Mouse (Mus musculus): ENCODE results near the gene Atg4d.
"Not testable (repeated sequence)": the region's sequence is repeated elsewhere in the genome, so short reads cannot be mapped to it uniquely, and the experiment has no call there.

Atg4d gene

GRCm38 (mm10) chr9:21241343-21241742, 23.8 kb upstream of the Atg4d start:
- DNase-seq: peak; percentile 91

GRCm38 (mm10) chr9:21243826-21244427, 21.2 kb upstream of the Atg4d start:
- no peak for DNase-seq

DNA sequence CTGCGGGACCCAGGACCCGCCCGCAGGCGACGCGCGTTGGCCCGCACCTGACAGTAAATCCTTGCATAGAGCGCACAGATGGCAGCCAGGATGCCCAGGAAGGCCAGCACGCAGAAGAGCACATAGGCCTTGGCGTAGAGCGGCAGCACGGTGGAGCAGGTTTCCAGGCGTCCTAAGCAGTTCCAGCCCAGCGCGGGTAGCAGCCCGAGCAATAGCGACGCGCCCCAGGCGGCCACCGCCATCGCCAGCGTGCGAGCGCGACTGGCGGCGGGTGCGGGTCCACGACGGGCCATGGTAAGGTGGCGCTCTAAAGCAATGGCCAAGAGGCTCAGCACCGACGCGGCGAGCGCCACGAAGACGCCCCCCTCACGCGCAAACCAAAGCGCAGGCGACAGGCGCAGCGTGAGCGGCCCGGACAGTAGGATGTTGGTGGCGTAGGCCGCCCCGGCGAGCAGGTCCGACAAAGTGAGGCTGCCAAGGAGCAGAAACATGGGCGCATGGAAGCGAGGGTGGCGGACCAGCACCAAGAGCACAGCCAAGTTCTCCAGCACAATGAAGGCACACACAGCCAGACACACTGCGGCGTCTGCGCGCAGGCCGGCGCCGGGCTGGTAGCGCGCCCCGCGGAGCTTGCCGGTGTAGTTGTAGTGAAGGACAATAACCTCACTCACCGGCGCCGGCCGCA, 20.5 kb upstream of the Atg4d start:
- DNase-seq: no peak

- DNase-seq: no peak
These were observed 20.0 kb upstream of the Atg4d start for GRCm38 (mm10) chr9:21245113-21245487.

GRCm38 (mm10) chr9:21246342-21246741, 18.8 kb upstream of the Atg4d start:
- DNase-seq: no peak

- DNase-seq: no peak
These were observed 16.8 kb upstream of the Atg4d start, which contains the start of gene S1pr5 for GRCm38 (mm10) chr9:21248326-21248725. Gene S1pr5, minus strand, starts transcription at chr9:21248443.

- DNase-seq: no peak
These were observed 15.2 kb upstream of the Atg4d start for GRCm38 (mm10) chr9:21249629-21250508.

DNA sequence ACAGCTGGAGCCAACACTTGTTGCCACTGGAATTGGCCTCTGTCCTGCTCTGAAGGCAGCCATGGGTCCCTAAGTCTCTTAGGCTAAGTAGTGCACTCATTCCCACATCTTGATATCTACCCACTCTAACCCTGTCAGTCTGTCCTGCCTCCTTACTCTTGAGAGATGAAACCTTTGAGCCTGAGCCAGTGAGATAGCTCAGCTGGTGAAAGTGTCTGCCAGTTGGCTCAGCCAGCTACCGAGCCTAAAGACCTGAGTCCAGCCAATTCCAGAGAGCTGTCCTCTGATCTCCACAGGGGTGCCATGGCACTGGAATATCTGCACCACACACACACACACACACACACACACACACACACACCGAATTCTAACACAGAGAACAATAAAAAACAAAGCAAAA, 14.6 kb upstream of the Atg4d start:
- DNase-seq: no peak

- no peak for DNase-seq
These were observed 13.9 kb upstream of the Atg4d start for GRCm38 (mm10) chr9:21251116-21251735.

- no peak for DNase-seq
These were observed 10.4 kb upstream of the Atg4d start for GRCm38 (mm10) chr9:21254690-21255089.

- DNase-seq: not testable (repeated sequence)
These were observed 8.7 kb upstream of the Atg4d start for GRCm38 (mm10) chr9:21256349-21256748.

DNA sequence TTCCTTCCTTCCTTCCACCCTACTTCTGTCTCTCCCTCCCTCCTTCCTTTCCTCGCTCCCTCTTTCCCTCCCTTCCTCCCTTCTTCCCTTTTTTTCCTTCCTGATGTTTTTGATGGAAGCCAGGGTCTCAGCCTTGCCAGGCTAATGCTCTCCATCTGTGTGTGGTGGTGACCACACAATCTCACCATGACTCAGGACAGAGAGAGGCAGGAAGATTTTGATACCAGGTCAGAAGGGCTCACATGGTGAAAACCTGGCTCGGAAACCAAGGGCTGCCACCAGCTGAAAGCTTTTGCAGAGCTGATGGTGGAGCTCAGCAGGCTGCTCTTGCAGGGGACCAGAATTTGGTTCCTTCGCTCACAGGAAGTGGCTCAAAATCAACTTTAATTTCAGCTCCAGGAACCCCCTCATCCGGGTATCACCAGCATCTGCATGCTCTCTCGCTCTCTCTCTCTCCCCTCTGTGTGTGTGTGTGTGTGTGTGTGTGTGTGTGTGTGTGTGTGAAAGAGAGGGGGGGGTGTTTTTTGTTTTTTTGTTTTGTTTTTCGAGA, 4.5 kb upstream of the Atg4d start:
- DNase-seq: no peak

- DNase-seq: no peak
These were observed 3.3 kb upstream of the Atg4d start for GRCm38 (mm10) chr9:21261831-21262230.

DNA sequence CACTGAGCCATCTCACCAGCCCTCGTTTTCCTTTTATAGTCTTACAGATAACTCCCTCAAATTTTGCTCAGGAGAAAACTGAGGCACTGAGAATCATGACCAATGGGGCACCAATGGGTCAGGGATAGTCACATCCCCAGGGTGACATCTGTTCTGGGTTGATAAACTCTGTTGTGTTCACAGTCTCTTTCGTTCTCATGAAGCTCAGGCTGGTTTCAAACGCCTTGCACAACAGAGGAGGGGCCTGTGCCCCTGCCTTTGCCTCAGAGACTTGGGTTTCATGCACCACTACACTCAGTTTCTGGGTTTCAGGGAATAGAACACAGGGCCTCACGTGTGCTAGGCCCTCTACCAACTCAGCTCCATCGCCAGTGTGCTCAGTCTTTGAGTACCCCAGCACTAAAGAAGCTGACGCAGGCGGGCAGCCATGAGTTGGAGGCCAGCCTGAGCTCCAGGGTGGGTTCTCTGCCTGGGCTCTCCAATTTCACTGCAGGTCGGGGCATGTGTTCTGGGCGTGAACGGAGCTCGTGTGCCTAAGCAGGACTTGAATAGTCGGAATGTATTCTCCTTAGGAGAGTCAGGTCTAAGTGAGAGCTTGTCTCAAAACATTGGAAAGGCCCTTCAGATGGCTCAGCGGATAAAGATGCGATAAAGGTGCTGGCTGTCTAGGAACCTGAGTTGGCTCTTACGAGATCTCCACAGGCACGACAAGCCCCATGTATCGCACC, 657 bp upstream of the Atg4d start:
- DNase-seq: no peak

GRCm38 (mm10) chr9:21265611-21266010, 518 bp downstream of the Atg4d start:
- DNase-seq: no peak

- no peak for DNase-seq
These were observed 1.8 kb downstream of the Atg4d start for GRCm38 (mm10) chr9:21266889-21267288.

- no peak for DNase-seq
These were observed 3.2 kb downstream of the Atg4d start for GRCm38 (mm10) chr9:21268305-21268704.

DNA sequence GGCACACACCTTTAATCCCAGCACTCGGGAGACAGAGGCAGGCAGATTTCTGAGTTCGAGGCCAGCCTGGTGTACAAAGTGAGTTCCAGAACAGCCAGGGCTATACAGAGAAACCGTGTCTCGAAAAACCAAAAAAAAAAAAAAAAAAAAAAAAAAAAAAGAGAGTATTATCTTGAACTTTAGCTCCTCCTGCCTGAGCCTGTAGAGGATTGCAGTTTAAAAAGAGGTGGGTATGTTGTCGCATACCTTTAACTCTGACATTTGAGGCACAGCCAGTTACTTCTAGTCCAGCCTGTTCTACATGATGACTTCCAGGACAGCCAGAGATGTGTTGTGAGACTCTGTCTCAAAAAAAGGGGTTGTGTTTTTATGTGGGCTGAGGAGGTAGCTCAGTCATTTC, 4.5 kb downstream of the Atg4d start:
- not testable (repeated sequence) for DNase-seq

DNA sequence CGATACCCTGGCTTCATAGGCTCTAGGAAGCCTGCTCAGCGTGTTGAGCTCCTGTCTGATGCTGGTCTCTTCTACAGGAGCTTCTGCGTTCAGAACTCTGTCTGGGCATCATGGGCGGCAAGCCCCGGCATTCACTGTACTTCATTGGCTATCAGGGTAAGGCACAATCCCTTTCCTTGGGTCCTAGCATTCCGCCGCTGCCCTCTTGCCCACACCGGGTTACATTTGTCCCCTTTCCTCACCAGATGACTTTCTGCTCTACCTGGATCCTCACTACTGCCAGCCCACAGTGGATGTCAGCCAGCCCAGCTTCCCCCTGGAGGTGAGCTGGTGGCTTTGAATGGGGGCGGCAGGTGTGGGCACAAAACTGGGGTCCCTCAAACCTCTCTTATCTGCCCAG, 7.3 kb downstream of the Atg4d start:
- DNase-seq: no peak

DNA sequence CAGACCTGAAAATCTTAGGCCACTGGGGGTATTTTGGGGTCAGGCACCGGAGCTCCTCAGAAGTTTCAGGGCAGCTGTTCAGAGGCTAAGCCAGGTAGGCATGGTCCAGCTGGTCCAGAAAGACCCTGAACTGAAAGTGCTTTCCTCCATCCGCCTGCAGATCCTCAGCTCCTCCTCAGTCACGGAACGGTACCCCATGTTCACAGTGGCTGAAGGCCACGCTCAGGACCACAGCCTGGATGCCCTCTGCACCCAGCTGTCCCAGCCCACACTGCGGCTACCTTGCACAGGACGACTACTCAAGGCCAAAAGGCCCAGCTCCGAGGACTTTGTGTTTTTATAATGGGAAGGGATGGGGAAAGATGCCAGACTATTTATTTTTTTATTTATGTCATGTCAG, 8.0 kb downstream of the Atg4d start:
- no peak for DNase-seq

GRCm38 (mm10) chr9:21273520-21274228, 8.6 kb downstream of the Atg4d start:
- no peak for DNase-seq

GRCm38 (mm10) chr9:21274336-21274735, 9.2 kb downstream of the Atg4d start:
- no peak for DNase-seq

Measured in thymus, postnatal 14 days (tissue).